Comparison of ENCODE assay signal across 16 mouse cellular contexts in genomic region chr10:61246288-61246687, GRCm38 (mm10). TPM values are rescaled to one million over a fixed set of nuclear protein-coding genes. Genes with fewer than 3 reads are reported as not detected.
DNase-seq lines count a peak whose midpoint lies in the region; ATAC-seq lines count a peak whose summit lies in the region.
"Had no signal": no experiment of that assay in that cellular context is flagged by ENCODE, and none has a peak within 500 bp of the region (broad histone marks: within the 10 kb centered on the region; RNA-seq: fewer than 3 reads in every experiment).

No protein-coding gene starts in this region.

- no peak for ATAC-seq in kidney, embryonic 15.5 days (replicated peaks; ENCODE audit: low FRiP score)
- ATAC-seq: CD4-positive, CD25-positive, alpha-beta regulatory T cell, adult 4 months; forebrain, embryonic 14.5 days; liver, postnatal 0 days had no signal

- no peak overlapping the region for H3K9ac ChIP-seq in kidney, embryonic 15.5 days
- H3K9ac ChIP-seq: limb, embryonic 15.5 days; liver, postnatal 0 days had no signal

- H3K36me3 ChIP-seq in kidney, embryonic 15.5 days = no peaks in the 10 kb centered on the region

- peak; percentile 53 to 56 for DNase-seq in frontal cortex, postnatal 14 days (ENCODE audit: low spot score in 2 of 2)
- DNase-seq in layer of hippocampus, adult 9-10 months (ENCODE audit: low spot score) = peak; percentile 54
- peak; percentile 13 to 77 for DNase-seq in left cerebral cortex, adult 9 months (ENCODE audit: low spot score in 2 of 2)
- peak; percentile 51 for DNase-seq in telencephalon, adult 2 months (ENCODE audit: low read depth, low spot score)
- DNase-seq in ovary, adult 18-20 months (ENCODE audit: low spot score) = no peak
- no peak for DNase-seq in MN1 (ENCODE audit: low spot score)
- DNase-seq: adrenal gland, postnatal 36 days; kidney, postnatal 10 days; liver, postnatal 0 days; thymus, adult 18-20 months had no signal

- H3K4me1 ChIP-seq in kidney, embryonic 15.5 days = 0 out of 2 replicates have a peak, but pooled peaks cover 2% of the 10 kb centered on the region

- no peak overlapping the region for H3K27ac ChIP-seq in kidney, embryonic 15.5 days
- H3K27ac ChIP-seq: limb, embryonic 15.5 days had no signal

- H3K27me3 ChIP-seq in kidney, embryonic 15.5 days = no peaks in the 10 kb centered on the region
- H3K27me3 ChIP-seq: limb, embryonic 15.5 days had no signal

- WGBS in kidney, embryonic 15.5 days = 90% methylated on average over 6 of the region's 6 CpGs

- H3K4me2 ChIP-seq in kidney, embryonic 15.5 days = no peak overlapping the region
- H3K4me2 ChIP-seq: limb, embryonic 15.5 days; midbrain, embryonic 11.5 days had no signal

- H3K4me3 ChIP-seq in kidney, embryonic 15.5 days (replicated peaks) = no peak overlapping the region
- H3K4me3 ChIP-seq: limb, embryonic 15.5 days had no signal

- H3K9me3 ChIP-seq in kidney, embryonic 15.5 days (replicated peaks) = no peaks in the 10 kb centered on the region
- H3K9me3 ChIP-seq: limb, embryonic 15.5 days had no signal

RNA-seq across cellular contexts. Expression of gene Adamts14, which starts 26.9 kb away (rescaled TPM):
- 1.3 and 1.9 TPM in 2 replicates for polyA plus RNA-seq in kidney, embryonic 15.5 days (2015; fragmentation: Nextera tagmentation; extraction: Ambion mirVana)

RNA-seq across cellular contexts. Expression of gene Prf1, which starts 51.3 kb away (rescaled TPM):
- polyA plus RNA-seq in kidney, embryonic 15.5 days (2015; fragmentation: Nextera tagmentation; extraction: Ambion mirVana) = not detected in 2 replicates
- polyA plus RNA-seq: forebrain, embryonic 14.5 days; neural tube, embryonic 14.5 days had no signal

Comparison
In these comparisons a context has a peak if more than half of its experiments do, and no peak if none do; other contexts are left out.
1. DNase-seq: peak in frontal cortex, postnatal 14 days (2 of 2), layer of hippocampus, adult 9-10 months (single experiment), left cerebral cortex, adult 9 months (2 of 2) and telencephalon, adult 2 months (single experiment); none in ovary, adult 18-20 months (single experiment) and MN1 (single experiment).